Mouse (Mus musculus): ENCODE data around the gene Lhx5.

GRCm38 (mm10) chr5:120465062-120465461 lies 33.6 kb downstream of the Lhx5 start:
- TF ChIP-seq CHD2 (IDR thresholded peaks at IDR 0.05; ENCODE audit: low read length) (no peak), BHLHE40 (IDR thresholded peaks at IDR 0.05; ENCODE audit: low read depth, low read length) (no peak), CTCF (conservative IDR thresholded peaks at IDR 0.05 in 1 of 2, IDR thresholded peaks at IDR 0.05 in 1 of 2; ENCODE audit: low read depth in 2 of 2, low read length in 2 of 2) (peak; percentile 65), CHD1 (IDR thresholded peaks at IDR 0.05; ENCODE audit: low read depth, low read length) (no peak)
